Mouse (Mus musculus): Measurements from ENCODE around the gene Plekhh2.

Gene Plekhh2

DNA sequence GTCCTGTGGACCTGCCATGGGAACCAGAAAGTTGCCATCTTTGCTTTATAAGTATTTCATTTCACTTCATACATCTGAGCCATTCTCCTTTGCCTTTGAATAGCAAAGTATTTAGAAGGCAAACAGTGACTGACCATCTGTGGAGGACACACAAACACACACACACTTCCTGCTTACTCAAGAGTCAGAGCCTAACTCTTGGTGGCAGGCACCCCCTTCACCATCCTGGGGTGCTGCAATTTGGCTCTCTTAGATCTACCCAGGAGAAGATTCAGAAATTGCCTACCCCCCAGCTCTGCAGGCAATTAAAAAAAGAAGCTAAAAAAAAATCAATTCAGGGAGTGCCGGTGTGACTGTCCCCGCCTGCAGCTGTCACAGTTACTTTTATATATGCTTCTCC is 134.8 kb downstream of the Plekhh2 start:
- DNase-seq = no peak

DNA sequence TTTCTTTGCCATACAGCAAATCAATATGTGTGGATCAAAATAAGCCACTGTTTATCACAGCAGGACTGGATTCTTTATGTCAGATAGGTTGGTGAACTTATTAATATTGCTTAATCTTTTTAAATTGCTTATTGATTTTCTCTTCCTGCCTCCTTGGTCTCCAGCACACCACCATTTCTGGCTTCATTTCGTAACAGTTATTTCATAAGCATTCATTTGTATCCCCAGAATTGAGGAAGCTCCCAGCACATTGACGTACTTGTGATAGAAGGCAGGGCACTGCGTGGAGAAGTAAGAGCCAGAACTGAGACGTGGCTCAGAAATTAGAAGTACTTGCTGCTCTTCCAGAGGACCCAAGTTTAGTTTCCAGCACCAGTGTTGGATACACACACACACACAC is 135.9 kb downstream of the Plekhh2 start:
- DNase-seq = no peak

GRCm38 (mm10) chr17:84650302-84651017 is 138.8 kb downstream of the Plekhh2 start:
- no peak for DNase-seq

GRCm38 (mm10) chr17:84653544-84653943 is 141.8 kb downstream of the Plekhh2 start:
- no peak for DNase-seq

- no peak for DNase-seq
These were observed 144.5 kb downstream of the Plekhh2 start for GRCm38 (mm10) chr17:84656205-84656604.

DNA sequence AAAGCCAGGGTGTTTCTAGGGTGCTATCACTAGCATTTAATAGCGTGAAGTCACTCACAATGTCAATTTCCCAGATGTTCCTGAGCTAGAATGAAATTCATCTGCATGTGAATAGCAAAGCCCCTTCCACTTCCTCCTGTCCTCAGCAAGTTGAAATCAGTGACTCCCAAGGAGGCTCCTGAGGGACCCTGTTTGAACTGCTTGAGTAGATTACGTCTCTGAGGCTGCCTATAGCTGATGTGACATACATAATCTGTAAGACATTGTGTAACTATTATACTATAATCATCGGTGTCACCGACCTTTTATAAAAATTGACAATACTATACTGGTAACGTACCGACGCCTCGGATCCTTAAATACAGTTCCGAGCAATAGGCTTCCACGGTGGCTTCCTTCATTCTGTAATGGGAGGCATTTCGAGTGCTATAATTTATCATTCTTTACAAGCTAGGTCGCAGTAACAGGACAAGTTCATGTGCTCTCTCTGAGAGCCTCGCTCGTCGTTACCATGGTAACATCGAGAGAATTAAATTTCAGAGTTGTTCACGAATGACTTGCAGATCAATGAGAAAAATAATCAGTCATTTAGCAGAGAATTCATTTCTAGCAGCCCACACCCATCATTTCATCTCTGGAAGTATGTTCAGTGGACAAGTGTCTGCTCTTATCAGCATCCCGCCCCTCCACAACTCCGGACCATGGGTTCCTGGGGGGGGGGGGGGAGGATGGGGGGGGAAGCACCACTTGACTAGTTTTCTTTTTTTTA is 145.1 kb downstream of the Plekhh2 start:
- DNase-seq = no peak

DNA sequence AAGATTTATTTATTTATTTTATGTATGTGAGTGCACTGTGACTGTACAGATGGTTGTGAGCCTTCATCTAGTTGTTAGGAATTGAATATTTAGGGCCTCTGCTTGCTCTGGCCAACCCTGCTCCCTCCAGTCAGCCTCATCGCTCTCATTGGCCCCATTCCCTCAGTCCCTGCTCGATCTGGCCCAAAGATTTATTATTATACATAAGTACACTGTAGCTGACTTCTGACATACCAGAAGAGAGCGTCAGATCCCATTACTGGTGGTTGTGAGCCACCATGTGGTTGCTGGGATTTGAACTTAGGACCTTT is 145.7 kb downstream of the Plekhh2 start:
- DNase-seq = no peak

DNA sequence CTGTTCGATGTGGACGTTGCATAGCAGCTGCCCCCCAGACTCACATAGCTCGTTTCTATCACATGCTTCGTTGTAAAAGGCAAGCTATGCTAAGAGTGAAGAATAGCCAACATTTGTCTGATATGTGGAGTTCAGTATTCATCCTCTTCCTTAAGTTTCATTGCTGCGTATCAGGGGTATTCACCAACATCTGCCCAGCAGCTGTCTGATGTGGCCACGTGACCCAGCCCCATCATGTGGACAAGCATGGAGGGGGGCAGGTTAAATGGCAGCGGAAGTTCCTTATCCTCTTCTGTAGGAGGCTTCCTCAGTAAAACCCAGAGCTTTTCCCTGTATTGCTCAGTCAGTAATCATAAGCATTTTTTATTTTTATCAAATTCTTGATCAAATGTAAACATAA is 146.1 kb downstream of the Plekhh2 start:
- no peak for DNase-seq

- DNase-seq = no peak
These were observed 146.5 kb downstream of the Plekhh2 start for GRCm38 (mm10) chr17:84658195-84658594.

GRCm38 (mm10) chr17:84658951-84659350 is 147.3 kb downstream of the Plekhh2 start:
- no peak for DNase-seq

DNA sequence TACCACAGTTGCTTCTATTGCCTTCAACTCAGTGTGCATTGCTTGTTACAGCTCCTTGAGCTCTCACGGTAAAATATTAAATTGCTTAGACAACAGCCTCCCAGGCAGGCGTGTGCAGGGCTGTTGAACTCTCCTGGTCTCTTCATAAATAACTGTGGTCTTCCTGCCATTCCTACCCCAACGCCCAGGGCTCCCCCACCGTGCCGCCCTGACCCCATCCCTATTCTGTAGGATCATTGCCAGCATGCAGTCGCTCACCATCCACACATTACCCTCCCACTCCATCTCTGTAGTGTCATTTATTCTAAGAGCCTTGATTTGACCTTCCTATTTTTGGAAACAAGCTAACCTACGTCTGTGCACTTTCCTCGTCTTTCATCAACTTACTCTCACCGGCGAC is 153.4 kb downstream of the Plekhh2 start:
- no peak for DNase-seq

DNA sequence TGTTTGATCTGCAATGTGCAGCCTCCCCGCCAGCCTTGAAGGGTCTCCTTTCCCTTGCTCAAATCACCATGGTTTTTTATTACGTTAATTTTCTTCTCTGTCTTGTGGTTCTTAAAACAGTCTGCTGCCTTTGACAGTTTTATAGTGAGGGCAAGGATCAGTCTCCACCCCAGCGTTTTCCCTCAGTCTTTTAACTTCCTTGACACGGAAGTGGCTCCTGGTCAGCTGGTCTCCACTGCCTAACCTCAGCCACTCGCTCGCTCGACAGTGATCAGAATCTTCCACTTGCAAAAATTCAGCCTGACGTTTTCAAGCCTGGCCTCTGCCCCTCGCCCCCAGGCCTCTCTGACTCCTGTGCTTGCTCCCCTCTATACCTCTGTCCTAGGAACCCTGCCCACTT is 154.0 kb downstream of the Plekhh2 start:
- DNase-seq = no peak

DNA sequence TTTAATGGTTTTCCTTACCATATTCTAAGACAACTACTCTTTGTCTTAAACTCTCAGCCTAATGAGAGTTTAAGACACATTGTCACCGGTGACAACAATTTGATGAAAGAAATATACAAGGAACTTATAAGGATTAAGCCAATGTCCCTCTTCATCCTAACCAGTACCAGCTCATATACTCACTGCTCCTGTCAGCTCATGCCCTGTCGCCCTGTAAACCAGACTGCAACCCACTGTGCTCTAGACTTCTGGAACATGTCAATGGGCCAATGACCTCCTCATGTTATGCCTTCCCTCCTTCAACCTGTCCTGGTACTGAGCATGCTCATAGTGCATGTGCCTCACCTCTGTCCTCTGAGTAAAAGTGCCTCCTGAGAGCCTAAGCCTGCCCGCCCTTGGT is 156.2 kb downstream of the Plekhh2 start:
- DNase-seq = no peak

Measured in retina, postnatal 1 day (tissue).